ENCODE assay signal across 10 mouse cellular contexts in genomic region chrX:135560933-135561332, GRCm38 (mm10). TPM values are rescaled to one million over a fixed set of nuclear protein-coding genes. Genes with fewer than 3 reads are reported as not detected.
DNase-seq lines count a peak whose midpoint lies in the region; TF ChIP-seq lines count a peak whose summit lies in the region.
"Not testable (repeated sequence)": the region's sequence is repeated elsewhere in the genome, so short reads cannot be mapped to it uniquely, and the experiment has no call there.
"Had no signal": no experiment of that assay in that cellular context is flagged by ENCODE, and none has a peak within 500 bp of the region (broad histone marks: within the 10 kb centered on the region; RNA-seq: fewer than 3 reads in every experiment).

No protein-coding gene starts in this region.

- not testable (repeated sequence) for TF ChIP-seq POLR2A in lung, adult 2 months (IDR thresholded peaks at IDR 0.05; ENCODE audit: borderline replicate concordance, extremely low read depth, low read depth, low read length)

- TF ChIP-seq CTCF in lung, adult 2 months (IDR thresholded peaks at IDR 0.05; ENCODE audit: insufficient read depth, low read length) = 0 out of 2 replicates have a peak, but pooled peaks have one; percentile 24

- peak; percentile 45 for DNase-seq in CD4-positive, CD25-positive, alpha-beta regulatory T cell, adult 2 months (ENCODE audit: low read depth, low spot score)
- peak; percentile 33 for DNase-seq in adrenal gland, postnatal 25 days
- peak; percentile 9 for DNase-seq in embryonic facial prominence, embryonic 10.5 days (ENCODE audit: low spot score)
- peak; percentile 25 to 48 for DNase-seq in heart, postnatal 14 days
- peak; percentile 70 to 72 for DNase-seq in kidney, postnatal 4 days
- DNase-seq in lung, adult 2 months = peak; percentile 16
- peak; percentile 6 for DNase-seq in right cerebral cortex, adult 18-20 months
- peak; percentile 72 for DNase-seq in thymus, postnatal 14 days

- H3K36me3 ChIP-seq in embryonic facial prominence, embryonic 10.5 days (replicated peaks) = not testable (repeated sequence)

- 32% methylated on average over 4 of the region's 4 CpGs for WGBS in embryonic facial prominence, embryonic 10.5 days
- 17% methylated on average over 4 of the region's 4 CpGs for WGBS in lung, adult 2 months

- not testable (repeated sequence) for H3K27ac ChIP-seq in embryonic facial prominence, embryonic 10.5 days (replicated peaks)

- intact Hi-C loops in heart, postnatal 14 days (cut with DNase I) = loop anchor here (10.0 kb wide), 2 partner anchors 234 to 414 kb away; partner anchors contain the start of gene Bhlhb9

- H3K9me3 ChIP-seq in embryonic facial prominence, embryonic 10.5 days = not testable (repeated sequence)

- not testable (repeated sequence) for H3K27me3 ChIP-seq in embryonic facial prominence, embryonic 10.5 days (replicated peaks; ENCODE audit: low read depth, poor library complexity, severe bottlenecking)

- not testable (repeated sequence) for H3K4me1 ChIP-seq in embryonic facial prominence, embryonic 10.5 days; lung, adult 2 months (ENCODE audit: control insufficient read depth, insufficient read depth, low read length)

- H3K4me3 ChIP-seq in embryonic facial prominence, embryonic 10.5 days; lung, adult 2 months (replicated peaks; ENCODE audit: extremely low read depth, low read depth, low read length): not testable (repeated sequence)

RNA-seq across cellular contexts. Expression of gene Nxf7, which starts 37.6 kb away (rescaled TPM):
- not detected in 2 replicates for total RNA-seq in adrenal gland, postnatal 25 days (2021)
- polyA plus RNA-seq in embryonic facial prominence, embryonic 10.5 days (2016; fragmentation: Nextera tagmentation; extraction: Ambion mirVana) = 0.10 TPM in 1 of 2 replicates, not detected in the other
- total RNA-seq in heart, postnatal 14 days (2021) = under 1 TPM in 1 of 2 experiments, not detected in 1; 0.10 TPM
- 0.21 and 0.23 TPM in 2 replicates for polyA plus RNA-seq in lung, adult 2 months (2012; rRNA removed)
- total RNA-seq: adrenal gland, adult 8-10 months had no signal
- polyA plus RNA-seq: forebrain, embryonic 12.5 days had no signal

Comparison
In these comparisons a context has a peak if more than half of its experiments do, and no peak if none do; other contexts are left out.
1. DNase-seq: peak in every context shown above with its lines; median percentile 72 in thymus, postnatal 14 days; 71 in kidney, postnatal 4 days; 45 in CD4-positive, CD25-positive, alpha-beta regulatory T cell, adult 2 months; 36 in heart, postnatal 14 days; 33 in adrenal gland, postnatal 25 days; 16 in lung, adult 2 months; 9 in embryonic facial prominence, embryonic 10.5 days; 6 in right cerebral cortex, adult 18-20 months.